In the genomic region with DNA sequence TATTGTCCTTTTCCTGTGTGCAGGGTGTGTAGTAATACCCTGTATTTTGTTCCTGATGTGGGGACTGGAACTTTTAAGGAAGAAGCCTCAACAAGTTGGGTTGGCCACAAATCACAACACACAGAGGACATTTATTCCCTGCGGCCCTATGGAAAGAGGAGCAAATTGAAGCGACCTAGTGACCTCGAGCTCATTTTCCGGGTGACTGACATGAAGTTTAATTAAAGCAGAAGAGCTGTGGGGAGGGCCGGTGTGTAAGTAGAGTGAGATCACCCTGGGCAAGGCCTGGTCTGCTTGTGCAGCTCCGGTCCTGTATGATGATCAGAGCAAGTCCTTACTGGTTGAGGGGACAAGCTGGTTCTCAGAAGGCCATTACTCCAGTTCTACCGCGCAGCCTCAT, we compare ENCODE assay signal across 19 mouse cellular contexts.
"Had no signal": no experiment of that assay in that cellular context is flagged by ENCODE, and none has a peak within 500 bp of the region (broad histone marks: within the 10 kb centered on the region; RNA-seq: fewer than 3 reads in every experiment).

No protein-coding gene starts in this region.

- ATAC-seq: liver, postnatal 0 days; lung, postnatal 0 days had no signal

- DNase-seq: liver, embryonic 13.5 days; liver, postnatal 0 days; lung, adult 2 months; lung, postnatal 14 days; lung, postnatal 36 days; midbrain, embryonic 14.5 days; right cerebral cortex, adult 18-20 months; right cerebral cortex, postnatal 25 days; right cerebral cortex, postnatal 4 days; spleen, adult 18-20 months; thymus, adult 18-20 months; thymus, postnatal 14 days; thymus, postnatal 36 days had no signal

- H3K9ac ChIP-seq: liver, embryonic 13.5 days; liver, embryonic 15.5 days; liver, postnatal 0 days; lung, embryonic 15.5 days; neural tube, embryonic 12.5 days had no signal

- H3K4me2 ChIP-seq: liver, embryonic 13.5 days; liver, embryonic 15.5 days; lung, embryonic 15.5 days; neural tube, embryonic 12.5 days had no signal

- H3K27me3 ChIP-seq: liver, embryonic 13.5 days; liver, embryonic 15.5 days; lung, embryonic 15.5 days; megakaryocyte, embryonic 14.5 days; neural tube, embryonic 12.5 days had no signal

- H3K9me3 ChIP-seq: liver, embryonic 13.5 days; liver, embryonic 15.5 days; lung, embryonic 15.5 days; megakaryocyte, embryonic 14.5 days; neural tube, embryonic 12.5 days had no signal

- H3K4me3 ChIP-seq: liver, embryonic 13.5 days; liver, embryonic 15.5 days; lung, embryonic 15.5 days; megakaryocyte, embryonic 14.5 days; neural tube, embryonic 12.5 days had no signal

- H3K4me1 ChIP-seq: liver, embryonic 13.5 days; liver, embryonic 15.5 days; megakaryocyte, embryonic 14.5 days; neural tube, embryonic 12.5 days had no signal

- H3K27ac ChIP-seq: liver, embryonic 13.5 days; liver, embryonic 15.5 days; lung, embryonic 15.5 days; macrophage; neural tube, embryonic 12.5 days had no signal

- H3K36me3 ChIP-seq: liver, embryonic 13.5 days; liver, embryonic 15.5 days; lung, embryonic 15.5 days; neural tube, embryonic 12.5 days had no signal
